Mouse (Mus musculus): ENCODE data around the gene Tyk2. TPM values are rescaled to one million over a fixed set of nuclear protein-coding genes. Genes with fewer than 3 reads are reported as not detected.

The Tyk2 gene
- polyA plus RNA-seq, 1 experiment = 17.2 TPM

DNA sequence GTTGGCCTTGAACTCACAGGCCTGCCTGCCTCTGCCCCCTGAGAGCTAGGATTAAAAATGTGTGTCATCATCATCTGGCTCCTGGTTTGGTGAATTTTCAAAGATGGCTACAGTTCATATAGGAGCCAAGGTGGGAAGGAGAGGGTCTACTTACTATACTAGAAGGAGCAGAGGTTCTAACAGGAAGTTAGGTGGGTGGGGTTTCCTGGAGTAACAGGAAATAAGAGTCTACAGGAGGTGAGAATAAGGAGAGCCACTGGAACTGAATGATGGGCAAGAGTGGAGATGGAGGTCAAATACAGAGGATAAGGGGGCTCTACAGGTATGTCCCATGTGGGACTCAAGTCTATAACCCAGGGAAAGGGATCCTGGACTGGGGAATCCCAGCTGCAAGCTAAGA is 17.4 kb upstream of the Tyk2 start:
- no peak for TF ChIP-seq CTCF (IDR thresholded peaks at IDR 0.05; ENCODE audit: borderline replicate concordance, insufficient read depth, low read depth, low read length)
- no peak for TF ChIP-seq POLR2A (IDR thresholded peaks at IDR 0.05; ENCODE audit: borderline replicate concordance, insufficient read depth, low read length)
- Histone ChIP-seq H3K4me1 (ENCODE audit: control insufficient read depth, insufficient read depth, low read length) (peaks cover 7% of the 10 kb centered on the region; the same call in 1 of the 2 replicates), H3K27ac (ENCODE audit: insufficient read depth, low read length) (no peak overlapping the region), H3K4me3 (replicated peaks; ENCODE audit: insufficient read depth, low read depth, low read length) (no peak overlapping the region), H3K27me3 (ENCODE audit: control insufficient read depth, insufficient read depth, low read length) (no peaks in the 10 kb centered on the region)
- DNase-seq = no peak

DNA sequence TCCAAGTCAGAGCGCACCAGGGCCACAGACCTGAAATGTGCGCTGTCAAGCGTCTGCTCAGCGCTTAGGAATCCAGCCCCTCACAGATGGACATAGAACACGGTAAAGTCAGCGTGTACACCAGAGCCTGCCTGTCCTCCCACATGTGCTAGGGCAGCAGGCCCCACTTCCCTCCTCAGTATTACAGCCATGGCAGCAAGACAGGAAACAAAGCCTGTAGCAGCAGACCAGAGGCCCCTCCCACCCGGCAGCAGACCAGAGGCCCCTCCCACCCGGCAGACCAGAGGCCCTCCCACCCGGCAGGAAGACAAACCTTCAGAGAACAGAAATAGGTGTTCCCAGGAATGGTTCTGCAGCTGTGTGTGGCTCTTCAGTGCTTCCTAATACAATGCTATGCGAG is 15.7 kb upstream of the Tyk2 start:
- 45% methylated on average over 10 of the region's 10 CpGs for WGBS
- no peak for DNase-seq
- Histone ChIP-seq H3K4me3 (replicated peaks; ENCODE audit: insufficient read depth, low read depth, low read length) (no peak overlapping the region), H3K27ac (ENCODE audit: insufficient read depth, low read length) (no peak overlapping the region), H3K27me3 (ENCODE audit: control insufficient read depth, insufficient read depth, low read length) (no peaks in the 10 kb centered on the region), H3K4me1 (ENCODE audit: control insufficient read depth, insufficient read depth, low read length) (peaks cover 7% of the 10 kb centered on the region; the same call in 1 of the 2 replicates)
- TF ChIP-seq CTCF (IDR thresholded peaks at IDR 0.05; ENCODE audit: borderline replicate concordance, insufficient read depth, low read depth, low read length) = no peak
- TF ChIP-seq POLR2A (IDR thresholded peaks at IDR 0.05; ENCODE audit: borderline replicate concordance, insufficient read depth, low read length) = no peak

GRCm38 (mm10) chr9:21145431-21145830 is 14.4 kb upstream of the Tyk2 start:
- WGBS = 40% methylated on average over 4 of the region's 4 CpGs
- no peak for TF ChIP-seq POLR2A (IDR thresholded peaks at IDR 0.05; ENCODE audit: borderline replicate concordance, insufficient read depth, low read length)
- no peak for TF ChIP-seq CTCF (IDR thresholded peaks at IDR 0.05; ENCODE audit: borderline replicate concordance, insufficient read depth, low read depth, low read length)

GRCm38 (mm10) chr9:21144361-21144760 is 13.3 kb upstream of the Tyk2 start:
- no peak for DNase-seq
- H3K27me3 ChIP-seq (ENCODE audit: control insufficient read depth, insufficient read depth, low read length) = no peaks in the 10 kb centered on the region
- WGBS = 94% methylated on average over 3 of the region's 3 CpGs
- no peak overlapping the region for H3K27ac ChIP-seq (ENCODE audit: insufficient read depth, low read length)
- H3K4me3 ChIP-seq (replicated peaks; ENCODE audit: insufficient read depth, low read depth, low read length) = no peak overlapping the region
- TF ChIP-seq CTCF (IDR thresholded peaks at IDR 0.05; ENCODE audit: borderline replicate concordance, insufficient read depth, low read depth, low read length) (no peak), POLR2A (IDR thresholded peaks at IDR 0.05; ENCODE audit: borderline replicate concordance, insufficient read depth, low read length) (no peak)
- H3K4me1 ChIP-seq (ENCODE audit: control insufficient read depth, insufficient read depth, low read length) = peaks cover 7% of the 10 kb centered on the region; the same call in 1 of the 2 replicates

More at GRCm38 (mm10) chr9:21145431-21145830, 14.4 kb upstream of the Tyk2 start:
- Histone ChIP-seq H3K27me3 (ENCODE audit: control insufficient read depth, insufficient read depth, low read length) (no peaks in the 10 kb centered on the region), H3K4me3 (replicated peaks; ENCODE audit: insufficient read depth, low read depth, low read length) (no peak overlapping the region), H3K4me1 (ENCODE audit: control insufficient read depth, insufficient read depth, low read length) (peaks cover 7% of the 10 kb centered on the region; the same call in 1 of the 2 replicates), H3K27ac (ENCODE audit: insufficient read depth, low read length) (no peak overlapping the region)
- DNase-seq = no peak

GRCm38 (mm10) chr9:21141922-21142321 is 10.9 kb upstream of the Tyk2 start:
- H3K27ac ChIP-seq (ENCODE audit: insufficient read depth, low read length) = no peak overlapping the region
- H3K4me3 ChIP-seq (replicated peaks; ENCODE audit: insufficient read depth, low read depth, low read length) = no peak overlapping the region
- 89% methylated on average over 14 of the region's 14 CpGs for WGBS
- H3K4me1 ChIP-seq (ENCODE audit: control insufficient read depth, insufficient read depth, low read length) = no peaks in the 10 kb centered on the region
- no peaks in the 10 kb centered on the region for H3K27me3 ChIP-seq (ENCODE audit: control insufficient read depth, insufficient read depth, low read length)
- TF ChIP-seq POLR2A (IDR thresholded peaks at IDR 0.05; ENCODE audit: borderline replicate concordance, insufficient read depth, low read length) = no peak
- no peak for TF ChIP-seq CTCF (IDR thresholded peaks at IDR 0.05; ENCODE audit: borderline replicate concordance, insufficient read depth, low read depth, low read length)
- no peak for DNase-seq

DNA sequence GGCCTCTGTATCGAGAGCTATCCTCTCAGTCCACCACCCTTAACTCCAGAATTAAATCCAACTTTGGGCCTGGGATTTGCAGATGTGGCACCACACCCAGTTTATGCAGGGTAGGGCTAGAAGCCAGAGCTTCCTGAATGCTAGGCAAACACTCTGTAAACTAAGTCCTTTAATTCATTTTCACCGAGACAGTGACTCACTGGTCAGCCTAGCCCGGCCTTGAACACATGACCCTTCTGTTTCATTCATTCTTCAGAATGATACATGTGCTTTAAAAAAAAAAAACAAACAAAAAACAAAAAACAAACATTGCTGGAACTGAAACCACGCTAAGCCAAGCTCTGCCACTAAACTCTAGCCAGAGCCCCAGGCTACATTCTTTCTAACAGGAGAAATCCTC is 7.3 kb upstream of the Tyk2 start:
- no peak overlapping the region for H3K4me3 ChIP-seq (replicated peaks; ENCODE audit: insufficient read depth, low read depth, low read length)
- no peak for DNase-seq
- no peaks in the 10 kb centered on the region for H3K27me3 ChIP-seq (ENCODE audit: control insufficient read depth, insufficient read depth, low read length)
- TF ChIP-seq CTCF (IDR thresholded peaks at IDR 0.05; ENCODE audit: borderline replicate concordance, insufficient read depth, low read depth, low read length) (no peak), POLR2A (IDR thresholded peaks at IDR 0.05; ENCODE audit: borderline replicate concordance, insufficient read depth, low read length) (no peak)
- WGBS = 87% methylated on average over 4 of the region's 4 CpGs
- no peak overlapping the region for H3K27ac ChIP-seq (ENCODE audit: insufficient read depth, low read length)
- no peaks in the 10 kb centered on the region for H3K4me1 ChIP-seq (ENCODE audit: control insufficient read depth, insufficient read depth, low read length)

GRCm38 (mm10) chr9:21137229-21137628 is 6.2 kb upstream of the Tyk2 start:
- 48% methylated on average over 3 of the region's 3 CpGs for WGBS
- no peak overlapping the region for H3K27ac ChIP-seq (ENCODE audit: insufficient read depth, low read length)
- no peaks in the 10 kb centered on the region for H3K27me3 ChIP-seq (ENCODE audit: control insufficient read depth, insufficient read depth, low read length)
- H3K4me3 ChIP-seq (replicated peaks; ENCODE audit: insufficient read depth, low read depth, low read length) = no peak overlapping the region
- H3K4me1 ChIP-seq (ENCODE audit: control insufficient read depth, insufficient read depth, low read length) = no peaks in the 10 kb centered on the region
- peak; percentile 47 to 58 for DNase-seq
- TF ChIP-seq POLR2A (IDR thresholded peaks at IDR 0.05; ENCODE audit: borderline replicate concordance, insufficient read depth, low read length) (no peak), CTCF (IDR thresholded peaks at IDR 0.05; ENCODE audit: borderline replicate concordance, insufficient read depth, low read depth, low read length) (peak; percentile 63)

- no peaks in the 10 kb centered on the region for H3K4me1 ChIP-seq (ENCODE audit: control insufficient read depth, insufficient read depth, low read length)
- no peak overlapping the region for H3K27ac ChIP-seq (ENCODE audit: insufficient read depth, low read length)
- H3K4me3 ChIP-seq (replicated peaks; ENCODE audit: insufficient read depth, low read depth, low read length) = no peak overlapping the region
- no peak for DNase-seq
- WGBS = 86% methylated on average over 6 of the region's 6 CpGs
- H3K27me3 ChIP-seq (ENCODE audit: control insufficient read depth, insufficient read depth, low read length) = no peaks in the 10 kb centered on the region
- TF ChIP-seq CTCF (IDR thresholded peaks at IDR 0.05; ENCODE audit: borderline replicate concordance, insufficient read depth, low read depth, low read length) = no peak
- TF ChIP-seq POLR2A (IDR thresholded peaks at IDR 0.05; ENCODE audit: borderline replicate concordance, insufficient read depth, low read length) = no peak
Observed at GRCm38 (mm10) chr9:21136401-21136800, 5.4 kb upstream of the Tyk2 start.
